Mouse (Mus musculus): ENCODE results near the gene Dlgap1. TPM values are rescaled to one million over a fixed set of nuclear protein-coding genes. Genes with fewer than 3 reads are reported as not detected.

Dlgap1 gene
- polyA plus RNA-seq, 1 experiment from 2014 or later, result 1.6 TPM

DNA sequence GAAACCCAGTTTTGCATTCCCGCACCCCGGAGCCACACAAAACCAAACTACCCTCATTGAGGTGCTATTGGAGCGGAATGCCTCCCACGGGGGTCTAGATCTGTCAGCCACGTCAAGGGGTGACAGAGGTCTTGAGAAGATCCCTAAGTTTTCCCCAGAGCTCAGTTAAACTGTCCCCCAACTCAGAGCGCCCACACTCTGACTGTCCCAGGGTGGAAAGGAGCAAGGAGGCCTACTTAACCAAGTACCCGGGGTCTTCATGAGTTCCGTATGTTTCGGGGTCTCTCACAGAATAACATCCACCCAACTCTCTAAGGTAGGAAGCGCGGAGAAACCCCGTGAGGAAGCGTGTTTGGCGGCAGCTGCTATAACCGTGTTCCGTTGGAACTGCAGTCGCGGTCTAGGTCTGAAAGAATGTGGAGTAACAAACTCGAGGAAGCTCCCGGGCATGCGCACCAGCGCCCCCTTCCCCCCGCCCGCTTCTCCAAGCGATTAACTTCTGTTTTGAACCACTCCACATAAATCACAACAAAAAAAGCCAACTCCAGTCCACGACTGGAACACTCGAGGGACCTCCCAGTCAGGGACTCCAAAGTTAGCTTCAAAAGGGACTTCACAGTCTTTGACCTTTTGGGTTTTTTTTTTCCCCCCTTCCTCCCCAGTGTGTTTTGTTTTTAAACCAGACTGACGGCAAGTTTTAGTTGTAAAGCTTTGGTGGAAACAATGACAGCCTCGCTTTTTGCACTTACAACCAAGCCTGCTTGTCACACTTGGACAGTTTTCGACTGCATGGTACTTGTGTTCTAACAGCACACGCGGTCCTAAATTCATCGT, 880.7 kb downstream of the Dlgap1 start:
- ATAC-seq (replicated peaks; ENCODE audit: low FRiP score) (0 out of 2 replicates have a peak, but pooled peaks have one; percentile 1), DNase-seq (ENCODE audit: low spot score) (peak; percentile 81)
- 1% methylated on average over 33 of the region's 33 CpGs for WGBS
- Histone ChIP-seq H3K4me1 (replicated peaks; ENCODE audit: control insufficient read depth, insufficient read depth, low read length) (no peaks in the 10 kb centered on the region; the same call in 1 of the 2 replicates), H3K27me3 (replicated peaks; ENCODE audit: control insufficient read depth, insufficient read depth, low read length) (0 out of 2 replicates have a peak, but pooled peaks cover 7% of the 10 kb centered on the region), H3K9ac (ENCODE audit: low read depth, low read length) (peak overlapping the region; percentile 85), H3K4me3 (ENCODE audit: low read depth, low read length) (peak overlapping the region; percentile 72), H3K9me3 (ENCODE audit: control insufficient read depth, low read length) (no peaks in the 10 kb centered on the region), H3K36me3 (ENCODE audit: control insufficient read depth, insufficient read depth, low read length) (peaks cover 3% of the 10 kb centered on the region; the same call in 1 of the 2 replicates), H3K27ac (ENCODE audit: low read depth, low read length) (peak overlapping the region; percentile 89), H3K4me2 (peak overlapping the region; percentile 99)

DNA sequence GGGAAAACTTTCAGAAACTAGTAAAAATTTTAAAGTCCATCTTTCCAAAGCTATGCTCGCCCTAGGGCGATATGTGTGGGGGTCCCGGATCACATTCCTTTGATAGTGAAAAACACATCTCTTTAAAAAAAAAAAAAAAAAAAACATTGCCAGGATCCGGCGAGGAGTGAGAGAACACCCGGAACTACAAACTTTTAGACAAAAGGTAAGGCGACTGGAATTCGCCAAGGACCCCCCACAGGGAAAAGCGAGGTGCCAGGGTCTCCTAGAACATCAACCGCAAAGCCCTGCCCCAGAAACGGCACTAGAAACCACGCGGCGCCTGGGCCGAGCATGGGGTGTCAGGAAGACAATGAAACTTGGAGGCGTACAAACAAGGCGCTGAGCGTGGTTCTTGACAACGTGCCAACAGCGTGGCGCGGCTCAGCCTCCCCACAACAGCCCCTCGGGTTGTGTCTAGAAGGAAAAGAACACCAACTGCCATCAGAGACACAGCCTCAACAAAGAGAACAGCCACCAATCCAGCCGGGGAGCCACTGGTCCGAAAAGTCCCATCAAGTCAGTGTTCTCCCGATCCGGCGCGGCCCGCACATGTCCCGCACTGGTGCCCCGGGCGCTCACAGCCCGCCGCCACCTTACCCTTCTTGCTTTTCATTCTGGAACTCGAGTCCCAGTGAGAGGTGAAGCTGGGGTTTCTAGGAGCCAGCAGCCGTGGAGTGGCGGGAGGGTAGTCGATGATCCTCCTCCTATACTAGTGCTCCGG, 881.5 kb downstream of the Dlgap1 start:
- no peak for DNase-seq (ENCODE audit: low spot score)
- Histone ChIP-seq H3K9me3 (ENCODE audit: control insufficient read depth, low read length) (no peaks in the 10 kb centered on the region), H3K36me3 (ENCODE audit: control insufficient read depth, insufficient read depth, low read length) (no peaks in the 10 kb centered on the region), H3K4me3 (ENCODE audit: low read depth, low read length) (peak overlapping the region; percentile 72), H3K27ac (ENCODE audit: low read depth, low read length) (peak overlapping the region; percentile 89), H3K4me1 (replicated peaks; ENCODE audit: control insufficient read depth, insufficient read depth, low read length) (no peaks in the 10 kb centered on the region), H3K27me3 (replicated peaks; ENCODE audit: control insufficient read depth, insufficient read depth, low read length) (0 out of 2 replicates have a peak, but pooled peaks cover 7% of the 10 kb centered on the region), H3K4me2 (peak overlapping the region; percentile 99), H3K9ac (ENCODE audit: low read depth, low read length) (peak overlapping the region; percentile 85)
- peak; percentile 13 for ATAC-seq (replicated peaks; ENCODE audit: low FRiP score)
- WGBS, result under 1% methylated on average over 40 of the region's 40 CpGs

DNA sequence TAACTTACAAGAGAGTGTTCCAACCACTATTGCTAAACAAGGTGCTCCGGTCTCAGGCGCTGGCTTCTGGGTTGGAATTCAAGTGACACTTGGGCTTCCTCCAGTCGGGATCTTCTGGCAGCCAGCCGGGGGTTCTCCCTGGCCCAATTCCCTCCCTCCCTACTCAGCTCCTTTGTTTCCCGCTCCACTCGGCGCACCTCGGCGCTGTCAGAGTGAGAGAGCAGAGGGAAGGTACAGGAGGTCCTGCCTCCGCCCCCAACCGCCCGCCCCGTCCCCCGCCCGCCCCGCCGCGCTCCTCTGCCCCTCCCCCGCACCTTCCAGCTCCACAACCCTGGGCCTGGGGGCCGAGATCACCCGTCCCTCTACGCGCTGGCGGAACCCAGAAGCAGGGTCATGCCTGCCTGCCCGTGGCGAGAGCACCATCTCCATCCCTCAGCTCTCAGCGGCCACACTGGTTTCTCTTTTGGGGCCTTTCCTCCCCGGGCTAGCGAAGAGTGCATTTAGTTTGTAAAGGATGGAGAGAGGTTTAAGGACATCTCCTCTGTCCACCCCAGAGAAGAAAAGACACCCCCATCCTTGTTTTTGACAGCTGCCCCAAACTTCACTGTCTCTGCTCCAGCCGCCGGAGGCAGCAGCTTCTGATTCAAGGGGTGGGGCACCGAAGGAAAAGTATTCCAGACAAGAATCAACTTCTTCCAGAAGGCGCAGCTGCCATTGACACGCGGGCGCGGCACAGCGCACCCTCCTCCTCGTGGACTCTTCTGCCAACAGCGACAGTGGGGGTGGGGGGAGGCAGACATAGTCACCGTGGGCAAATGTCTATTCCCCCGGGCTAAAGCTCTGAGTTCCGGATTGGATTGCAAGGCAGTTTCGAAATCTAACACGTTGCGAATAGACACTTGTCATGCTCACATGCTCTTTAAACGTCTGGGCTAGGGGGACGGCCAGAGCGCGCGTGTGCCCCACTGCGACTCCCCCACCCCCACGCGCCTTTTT, 882.4 kb downstream of the Dlgap1 start:
- Histone ChIP-seq H3K27ac (ENCODE audit: low read depth, low read length) (peak overlapping the region; percentile 89), H3K4me3 (ENCODE audit: low read depth, low read length) (peak overlapping the region; percentile 72), H3K27me3 (replicated peaks; ENCODE audit: control insufficient read depth, insufficient read depth, low read length) (0 out of 2 replicates have a peak, but pooled peaks cover 7% of the 10 kb centered on the region), H3K36me3 (ENCODE audit: control insufficient read depth, insufficient read depth, low read length) (no peaks in the 10 kb centered on the region), H3K9me3 (ENCODE audit: control insufficient read depth, low read length) (no peaks in the 10 kb centered on the region), H3K9ac (ENCODE audit: low read depth, low read length) (peak overlapping the region; percentile 85), H3K4me2 (peak overlapping the region; percentile 99), H3K4me1 (replicated peaks; ENCODE audit: control insufficient read depth, insufficient read depth, low read length) (no peaks in the 10 kb centered on the region)
- ATAC-seq (replicated peaks; ENCODE audit: low FRiP score), result peak; percentile 50
- peak; percentile 79 for DNase-seq (ENCODE audit: low spot score)
- WGBS, result under 1% methylated on average over 53 of the region's 54 CpGs

DNA sequence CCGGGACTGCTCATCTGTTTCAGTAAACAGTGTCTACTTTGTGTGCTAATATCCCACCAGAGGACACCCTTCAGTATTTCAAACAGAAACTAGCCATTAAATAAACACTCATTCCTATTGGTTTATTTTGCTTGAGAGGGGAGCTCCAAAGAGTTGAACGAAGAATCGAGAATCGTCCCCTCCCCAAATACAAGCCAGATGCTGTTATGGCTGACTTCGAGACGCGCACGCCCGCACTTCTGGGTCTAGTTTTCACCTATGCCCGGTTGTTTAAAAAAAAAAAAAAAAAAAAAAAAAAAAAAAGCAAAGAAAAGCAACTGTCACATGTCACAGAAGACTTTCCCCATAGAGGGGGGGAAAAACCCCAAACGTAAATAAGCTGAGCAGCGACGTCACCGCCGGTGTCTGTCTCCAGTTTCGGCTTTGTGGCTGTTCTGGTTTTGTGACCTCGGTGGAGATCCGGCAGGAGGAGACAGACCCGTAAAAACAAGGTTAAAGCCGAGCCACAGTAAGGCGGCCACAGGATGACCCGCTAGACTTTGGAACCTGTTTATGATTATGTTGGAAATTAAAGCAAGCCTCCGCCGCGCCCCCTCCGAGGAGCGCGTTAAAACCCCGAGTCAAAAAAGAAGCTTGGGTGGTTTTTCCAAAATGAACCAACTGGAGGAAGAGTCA, 883.3 kb downstream of the Dlgap1 start:
- Histone ChIP-seq H3K4me2 (peak overlapping the region; percentile 99), H3K27me3 (replicated peaks; ENCODE audit: control insufficient read depth, insufficient read depth, low read length) (0 out of 2 replicates have a peak, but pooled peaks cover 7% of the 10 kb centered on the region), H3K27ac (ENCODE audit: low read depth, low read length) (peak overlapping the region; percentile 89), H3K4me3 (ENCODE audit: low read depth, low read length) (peak overlapping the region; percentile 72), H3K4me1 (replicated peaks; ENCODE audit: control insufficient read depth, insufficient read depth, low read length) (no peaks in the 10 kb centered on the region), H3K36me3 (ENCODE audit: control insufficient read depth, insufficient read depth, low read length) (no peaks in the 10 kb centered on the region), H3K9ac (ENCODE audit: low read depth, low read length) (peak overlapping the region; percentile 85), H3K9me3 (ENCODE audit: control insufficient read depth, low read length) (no peaks in the 10 kb centered on the region)
- DNase-seq (ENCODE audit: low spot score) (no peak), ATAC-seq (replicated peaks; ENCODE audit: low FRiP score) (no peak)
- under 1% methylated on average over 29 of the region's 29 CpGs for WGBS

DNA sequence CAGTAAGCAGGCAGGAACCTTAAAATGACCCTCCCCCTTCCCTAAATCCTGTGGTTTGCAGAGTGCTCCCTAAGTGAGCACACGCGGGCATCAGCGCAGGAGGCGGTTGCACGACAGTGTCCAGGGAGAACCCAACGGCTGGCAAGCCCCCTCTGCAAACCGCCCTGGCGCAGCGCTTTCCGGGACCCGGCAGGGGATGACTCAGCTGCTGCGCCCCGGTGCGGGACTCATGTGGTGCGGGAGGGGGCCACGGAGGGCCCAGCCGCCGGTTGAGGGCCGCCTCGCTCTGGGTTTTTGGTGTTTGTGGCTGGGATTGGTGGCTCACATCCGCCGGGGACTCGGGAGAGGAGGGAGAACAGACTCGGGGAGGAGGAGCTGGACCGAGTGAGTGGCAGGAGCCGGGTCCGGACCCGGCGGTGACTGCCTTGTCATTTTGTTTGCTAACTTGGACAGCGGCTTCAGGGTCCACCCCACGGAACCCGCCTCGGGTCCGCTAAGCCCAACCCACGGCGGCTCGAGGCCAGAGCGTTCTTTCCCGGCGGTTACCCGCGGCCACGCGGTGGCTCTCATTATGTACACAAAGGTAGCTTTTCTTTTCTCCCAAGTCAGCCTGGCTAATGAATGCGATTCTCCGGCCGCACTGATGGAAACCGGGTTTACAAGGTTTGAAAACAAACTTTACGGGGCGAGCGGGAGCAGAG, 884.0 kb downstream of the Dlgap1 start:
- Histone ChIP-seq H3K27me3 (replicated peaks; ENCODE audit: control insufficient read depth, insufficient read depth, low read length) (0 out of 2 replicates have a peak, but pooled peaks cover 7% of the 10 kb centered on the region), H3K36me3 (ENCODE audit: control insufficient read depth, insufficient read depth, low read length) (no peaks in the 10 kb centered on the region), H3K9me3 (ENCODE audit: control insufficient read depth, low read length) (no peaks in the 10 kb centered on the region), H3K9ac (ENCODE audit: low read depth, low read length) (peak overlapping the region; percentile 85), H3K4me1 (replicated peaks; ENCODE audit: control insufficient read depth, insufficient read depth, low read length) (no peaks in the 10 kb centered on the region), H3K4me3 (ENCODE audit: low read depth, low read length) (peak overlapping the region; percentile 72), H3K27ac (ENCODE audit: low read depth, low read length) (peak overlapping the region; percentile 73), H3K4me2 (peak overlapping the region; percentile 99)
- ATAC-seq (replicated peaks; ENCODE audit: low FRiP score) (peak; percentile 60), DNase-seq (ENCODE audit: low spot score) (peak; percentile 83)
- under 1% methylated on average over 51 of the region's 51 CpGs for WGBS

DNA sequence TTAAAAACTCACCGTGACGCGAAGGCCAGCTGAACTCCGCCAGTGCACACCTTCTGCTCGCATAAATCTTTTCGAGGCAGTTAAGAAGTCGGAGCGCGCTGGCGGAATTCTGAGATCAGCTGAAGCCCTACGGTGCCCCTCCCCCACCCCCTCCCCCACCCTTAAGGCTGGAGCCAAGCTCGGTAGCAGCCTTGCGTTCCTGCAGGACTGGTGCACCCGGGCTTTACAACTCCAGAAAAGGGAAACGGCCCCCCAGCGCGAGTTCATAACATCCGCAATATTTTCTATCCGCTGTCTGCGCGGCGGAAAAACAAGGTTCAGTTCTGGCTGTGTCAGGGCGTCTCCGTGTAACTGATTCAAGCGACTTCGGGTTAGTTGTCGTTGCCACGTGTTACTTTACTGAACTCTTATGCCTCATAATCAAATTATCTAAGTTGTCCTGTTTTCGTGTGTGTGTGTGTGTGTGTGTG, 884.6 kb downstream of the Dlgap1 start, which contains the start of gene Tgif1:
Tgif1 (minus strand) TSS at position 111 of the 470 bp plus-strand sequence.
- H3K4me1 ChIP-seq (replicated peaks; ENCODE audit: control insufficient read depth, insufficient read depth, low read length), result no peaks in the 10 kb centered on the region
- under 1% methylated on average over 29 of the region's 29 CpGs for WGBS
- peak within 1 kb of the TSS; percentile 85 for H3K9ac ChIP-seq (ENCODE audit: low read depth, low read length)
- no peaks in the 10 kb centered on the region for H3K9me3 ChIP-seq (ENCODE audit: control insufficient read depth, low read length)
- H3K4me2 ChIP-seq, result peak within 1 kb of the TSS; percentile 99
- H3K4me3 ChIP-seq (ENCODE audit: low read depth, low read length), result peak within 1 kb of the TSS; percentile 72
- 0 out of 2 replicates have a peak, but pooled peaks cover 7% of the 10 kb centered on the region for H3K27me3 ChIP-seq (replicated peaks; ENCODE audit: control insufficient read depth, insufficient read depth, low read length)
- no peaks in the 10 kb centered on the region for H3K36me3 ChIP-seq (ENCODE audit: control insufficient read depth, insufficient read depth, low read length)
- ATAC-seq (replicated peaks; ENCODE audit: low FRiP score), result no peak
- peak; percentile 68 for DNase-seq (ENCODE audit: low spot score)
- peak within 1 kb of the TSS; percentile 73 for H3K27ac ChIP-seq (ENCODE audit: low read depth, low read length)

DNA sequence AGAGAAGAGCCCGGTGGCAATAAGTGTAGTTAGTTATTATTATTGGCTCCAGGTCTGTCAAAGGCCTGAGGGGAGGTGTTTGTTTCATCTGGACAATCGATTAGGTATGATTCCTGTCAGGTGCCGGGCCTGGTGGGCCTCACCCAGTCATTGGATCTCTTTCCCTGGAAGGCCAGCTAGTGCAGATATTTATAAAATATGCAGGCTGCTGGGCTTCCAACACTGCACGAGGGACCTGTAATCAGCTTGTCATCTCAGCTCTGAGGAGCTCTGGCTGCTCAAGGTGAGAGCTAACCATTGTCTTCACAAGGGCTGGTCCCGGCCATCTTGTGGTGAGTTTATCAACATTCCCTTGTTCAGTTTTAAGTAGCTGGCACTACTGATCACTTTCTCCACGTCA, 885.1 kb downstream of the Dlgap1 start:
- Histone ChIP-seq H3K27ac (ENCODE audit: low read depth, low read length) (no peak overlapping the region), H3K4me1 (replicated peaks; ENCODE audit: control insufficient read depth, insufficient read depth, low read length) (no peaks in the 10 kb centered on the region), H3K9ac (ENCODE audit: low read depth, low read length) (peak overlapping the region; percentile 85), H3K9me3 (ENCODE audit: control insufficient read depth, low read length) (no peaks in the 10 kb centered on the region), H3K27me3 (replicated peaks; ENCODE audit: control insufficient read depth, insufficient read depth, low read length) (0 out of 2 replicates have a peak, but pooled peaks cover 7% of the 10 kb centered on the region), H3K4me2 (peak overlapping the region; percentile 99), H3K4me3 (ENCODE audit: low read depth, low read length) (peak overlapping the region; percentile 72; the same call in 1 of the 2 replicates), H3K36me3 (ENCODE audit: control insufficient read depth, insufficient read depth, low read length) (no peaks in the 10 kb centered on the region)
- WGBS, result 30% methylated on average over 6 of the region's 6 CpGs
- no peak for DNase-seq (ENCODE audit: low spot score)
- ATAC-seq (replicated peaks; ENCODE audit: low FRiP score), result no peak
